Mouse (Mus musculus): ENCODE data around the gene Gm16442.
"Not testable (repeated sequence)": the region's sequence is repeated elsewhere in the genome, so short reads cannot be mapped to it uniquely, and the experiment has no call there.

The Gm16442 gene

GRCm38 (mm10) chr7:20122479-20122878, at the start of gene Gm16442:
Gene Gm16442 (minus strand): TSS chr7:20122579.
- not testable (repeated sequence) for DNase-seq (ENCODE audit: low spot score in 2 of 2)

DNA sequence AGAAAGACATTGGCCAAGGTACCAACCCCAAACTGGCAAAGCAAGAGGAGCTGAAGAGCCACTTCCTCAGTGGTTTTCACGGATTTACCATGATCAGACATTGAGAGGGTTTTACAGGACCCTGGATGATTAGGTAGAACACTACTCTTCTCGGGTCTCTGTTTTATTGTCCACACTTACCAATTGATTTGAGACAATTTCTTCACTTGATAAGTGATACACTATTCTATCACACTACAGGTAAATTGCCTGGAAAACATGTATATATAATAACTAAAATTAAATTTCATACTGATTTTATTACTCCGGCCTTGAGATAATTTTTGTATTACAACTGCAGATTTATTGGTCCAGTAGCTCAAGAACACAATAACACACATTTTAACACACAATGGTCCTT, 45.9 kb upstream of the Gm16442 start, which contains the start of gene Vmn1r94:
Gene Vmn1r94 (minus strand): TSS at position 101 of the 400 bp plus-strand sequence.
- DNase-seq (ENCODE audit: low spot score in 2 of 2) = not testable (repeated sequence)

DNA sequence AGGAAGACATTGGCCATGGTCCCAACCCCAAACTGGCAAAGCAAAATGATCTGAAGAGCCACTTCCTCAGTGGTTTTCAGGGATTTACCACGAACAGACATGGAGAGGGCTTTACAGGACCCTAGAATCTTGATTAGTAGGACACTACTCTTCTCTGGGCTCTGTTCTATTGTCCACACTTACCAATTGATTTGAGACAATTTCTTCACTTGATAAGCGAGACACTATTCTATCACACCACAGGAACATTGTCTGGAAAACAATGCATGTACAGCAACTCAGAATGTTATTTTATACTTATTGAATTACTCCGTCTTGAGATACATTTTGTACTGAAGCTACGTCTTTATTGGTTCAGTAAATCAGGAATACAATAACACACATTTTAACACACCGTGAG, 16.6 kb upstream of the Gm16442 start, which contains the start of gene Vmn1r93:
Gene Vmn1r93 (minus strand): TSS at position 101 of the 400 bp plus-strand sequence.
- not testable (repeated sequence) for DNase-seq (ENCODE audit: low spot score in 2 of 2)

DNA sequence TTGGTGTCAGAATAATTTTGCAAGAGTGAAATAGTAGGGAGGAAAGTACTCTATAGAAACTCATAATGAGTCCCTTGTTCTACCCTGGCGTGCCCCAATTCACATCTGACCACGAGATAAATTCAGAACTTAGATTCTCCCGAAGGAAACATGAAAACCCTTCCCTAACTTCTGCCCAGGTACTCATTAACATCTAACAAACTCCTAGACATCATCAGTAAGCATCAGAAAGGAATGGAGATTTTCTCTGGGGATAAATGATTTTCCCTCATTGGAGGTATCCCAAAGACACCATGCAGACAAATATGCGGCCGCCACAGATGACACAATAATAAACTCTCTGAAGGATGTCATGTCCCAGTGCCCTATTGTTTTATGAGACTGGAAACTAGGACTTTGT, 23.0 kb downstream of the Gm16442 start, which contains the start of gene Vmn1r91:
Gene Vmn1r91 (plus strand): TSS at position 301 of the 400 bp plus-strand sequence.
- not testable (repeated sequence) for DNase-seq (ENCODE audit: low spot score in 2 of 2)

DNA sequence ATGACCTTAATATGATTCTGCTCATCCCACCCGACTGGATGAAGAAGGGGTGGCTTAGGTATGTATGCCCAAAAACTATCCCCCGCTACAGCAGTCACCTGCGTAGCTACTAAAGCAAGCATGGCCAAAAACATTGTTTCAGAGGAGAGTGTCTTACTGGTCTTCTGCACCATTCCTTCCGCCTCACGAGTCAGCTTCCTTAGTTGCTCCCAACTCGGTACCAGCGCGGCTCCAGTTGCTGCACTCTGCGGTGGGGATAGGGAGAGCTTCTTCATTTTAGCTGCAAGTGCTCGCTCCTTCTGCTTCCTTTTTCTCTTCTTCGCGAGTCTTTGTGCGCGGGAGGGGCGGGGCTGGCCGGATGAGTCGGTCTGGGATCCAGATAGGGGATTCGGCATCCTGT, 44.3 kb downstream of the Gm16442 start:
- DNase-seq (ENCODE audit: low spot score in 2 of 2) = not testable (repeated sequence)
